Mouse (Mus musculus) T-helper 2 cell (primary cell): Measurements from ENCODE around the gene Dmac2.

Experiments used
- in situ Hi-C: fragments of 300-600 bp; cut with MboI, MseI; formaldehyde crosslinking; loops from one replicate; pipeline ENCODE4 v1.15.1; 2025; ENCODE audit warnings: high pct_unique_total_duplicates

Dmac2 gene

GRCm38 (mm10) chr7:25614831-25615705 is 4.1 kb upstream of the Dmac2 start:
- in situ Hi-C loops: loop anchor here (5.0 kb wide), 1 partner anchor 42 kb away; the partner anchor contains the start of genes Bckdha and Exosc5

- in situ Hi-C loops: no loop called here
Measured at GRCm38 (mm10) chr7:25615706-25616011, 3.6 kb upstream of the Dmac2 start, which contains the start of gene Erich4. Gene Erich4 (minus strand): TSS chr7:25615892.

DNA sequence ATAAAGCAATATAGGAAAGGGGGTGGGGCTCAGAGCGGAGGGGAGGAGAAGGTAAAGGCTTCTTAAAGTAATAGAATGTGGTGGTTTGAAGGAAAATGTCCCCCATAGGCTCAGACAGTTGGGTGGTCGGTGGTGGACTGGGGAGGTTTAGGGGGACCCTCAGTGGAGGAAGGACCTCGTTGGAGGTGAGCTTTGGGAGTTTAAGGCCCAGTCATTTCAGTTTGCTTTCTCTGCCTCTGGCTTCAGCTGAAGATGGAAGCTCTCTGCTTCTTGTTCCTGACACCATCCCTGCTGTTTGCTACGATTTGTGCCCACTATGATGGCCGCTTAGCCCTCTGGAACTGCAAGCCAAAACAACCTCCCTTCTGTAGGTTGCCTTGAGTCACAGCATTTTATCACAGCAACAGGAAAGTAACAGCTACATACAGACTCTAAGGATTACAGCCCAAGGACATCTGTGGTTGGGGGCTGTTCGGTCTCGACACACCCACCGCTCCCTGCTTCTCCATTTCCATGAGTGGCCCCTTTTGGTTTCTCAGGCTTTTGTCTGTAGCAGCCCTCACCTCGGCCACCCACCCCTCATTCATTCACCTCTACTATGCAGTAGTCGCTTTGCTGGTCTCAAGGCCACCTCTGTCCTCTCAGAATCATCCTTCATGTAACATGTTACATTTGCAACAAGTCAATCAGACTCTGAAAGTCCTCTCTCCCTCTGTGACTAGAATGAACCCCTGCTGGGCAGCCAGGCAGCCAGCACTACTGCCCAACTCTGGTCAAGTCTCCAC is 1.6 kb upstream of the Dmac2 start:
- in situ Hi-C loops: no loop called here

DNA sequence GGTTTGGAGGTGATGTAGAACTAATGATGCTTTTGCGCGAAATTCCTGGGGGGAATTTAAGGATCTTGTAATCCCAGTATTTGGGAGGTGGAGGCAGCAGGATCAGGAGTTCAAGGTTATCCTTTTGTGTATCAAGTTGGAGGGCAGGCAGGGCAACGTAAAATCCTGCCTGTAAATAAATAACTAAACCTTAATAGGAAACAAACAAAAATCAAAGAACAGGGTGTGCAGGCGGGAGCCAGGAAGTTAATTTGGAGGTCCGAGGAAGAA is 443 bp downstream of the Dmac2 start:
- in situ Hi-C loops: no loop called here

DNA sequence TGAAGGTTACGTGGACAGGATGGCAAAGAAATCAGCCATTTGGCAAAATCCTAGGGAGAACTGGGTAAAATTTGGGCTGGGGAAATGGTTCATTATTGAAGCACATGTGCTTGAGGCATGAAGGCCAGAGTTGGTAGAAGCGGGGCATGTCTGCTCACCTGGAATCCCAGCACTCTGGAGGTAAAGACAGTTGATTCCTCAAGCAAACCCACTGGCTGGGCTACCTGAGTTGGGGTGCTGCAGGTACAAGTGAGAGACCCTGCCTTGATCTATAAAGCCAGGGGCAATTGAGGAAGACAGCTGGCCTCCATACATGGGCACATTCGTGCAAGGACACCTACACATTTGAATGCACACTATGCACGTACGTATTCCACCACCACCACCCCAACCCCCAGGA is 887 bp downstream of the Dmac2 start:
- in situ Hi-C loops: no loop called here

DNA sequence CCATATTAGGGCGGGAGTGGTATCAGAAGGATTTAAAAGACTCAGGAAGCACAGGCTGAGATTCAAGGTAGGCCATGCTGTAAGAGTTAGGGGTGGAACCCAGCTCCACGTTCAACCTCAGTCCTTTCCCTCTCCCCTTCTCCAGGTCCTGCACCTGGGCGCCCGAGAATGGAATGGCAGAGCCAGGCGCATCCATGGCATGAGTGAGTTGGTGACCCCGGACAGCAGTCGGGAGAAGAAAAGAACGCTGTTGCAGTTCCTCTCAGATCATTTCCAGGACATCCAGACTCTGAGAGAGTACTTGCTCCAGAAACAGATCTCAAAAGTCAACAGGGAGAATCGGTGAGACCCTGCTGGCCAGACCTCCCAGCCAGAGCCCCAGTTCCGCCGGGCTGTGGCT is 1.5 kb downstream of the Dmac2 start:
- in situ Hi-C loops: no loop called here

DNA sequence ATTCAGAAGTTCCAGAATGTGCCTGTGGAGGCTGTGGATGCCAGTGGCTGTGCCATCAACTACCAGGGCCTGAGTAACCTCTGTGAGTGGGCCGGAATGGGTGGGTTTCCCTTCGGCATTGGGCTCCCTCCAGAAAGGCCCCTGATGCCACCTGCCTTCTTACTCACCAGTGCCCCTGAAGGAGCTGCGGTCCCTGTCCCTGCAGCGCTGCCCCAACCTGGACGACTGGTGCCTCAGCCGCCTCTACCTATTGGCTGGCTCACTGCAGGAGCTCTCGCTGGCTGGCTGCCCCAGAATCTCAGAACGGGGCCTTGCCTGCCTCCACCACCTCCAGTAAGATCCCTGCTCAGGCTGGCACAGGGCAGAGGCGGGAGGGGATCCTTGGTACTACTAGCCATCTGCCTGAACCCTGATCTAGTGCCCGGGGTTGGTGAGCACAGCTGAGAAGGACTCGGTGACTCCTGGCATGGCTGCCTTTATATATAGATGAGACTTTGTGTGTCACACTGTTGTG is 4.7 kb downstream of the Dmac2 start:
- in situ Hi-C loops: no loop called here

GRCm38 (mm10) chr7:25624851-25625250 is 5.6 kb downstream of the Dmac2 start:
- in situ Hi-C loops: no loop called here

DNA sequence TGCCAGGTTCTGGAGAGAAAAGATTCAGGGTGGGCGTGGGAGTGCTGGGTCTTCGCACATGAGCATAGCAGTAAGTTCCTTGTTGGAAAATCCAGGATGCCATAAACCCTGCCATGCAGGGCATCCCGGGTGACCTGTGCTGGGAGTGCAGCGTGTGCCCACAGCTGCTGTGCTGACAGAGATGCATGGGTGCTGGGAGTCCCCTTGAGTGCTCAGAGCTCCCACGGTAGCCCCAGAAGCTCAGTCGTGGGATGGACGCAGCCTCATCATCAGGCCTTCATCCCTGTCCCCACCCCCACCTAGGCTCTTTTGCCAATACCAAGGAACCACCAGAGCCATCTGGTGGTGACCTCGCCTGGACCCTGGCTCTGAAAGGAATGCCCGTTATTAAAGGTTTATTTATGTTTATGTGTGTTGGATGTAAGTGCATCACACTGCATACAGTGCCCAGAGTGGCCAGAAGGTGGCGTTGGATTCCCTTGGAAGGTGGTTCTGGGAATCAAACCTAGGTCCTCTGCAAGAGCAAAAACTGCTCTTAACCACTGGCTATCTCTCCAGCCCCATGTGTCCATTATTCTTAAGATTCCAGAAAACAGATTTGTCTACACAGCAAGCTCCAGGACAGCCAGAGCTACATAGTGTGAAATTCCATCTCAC is 6.5 kb downstream of the Dmac2 start:
- in situ Hi-C loops: no loop called here

- in situ Hi-C loops: no loop called here
Measured at GRCm38 (mm10) chr7:25626509-25627430, 7.6 kb downstream of the Dmac2 start, which contains the start of gene B3gnt8. Gene B3gnt8 (plus strand): TSS chr7:25626654.

- in situ Hi-C loops: no loop called here
Measured at GRCm38 (mm10) chr7:25627431-25628322, 8.5 kb downstream of the Dmac2 start.

- in situ Hi-C loops: no loop called here
Measured at GRCm38 (mm10) chr7:25628323-25628620, 9.1 kb downstream of the Dmac2 start.

- in situ Hi-C loops: no loop called here
Measured at GRCm38 (mm10) chr7:25632679-25633078, 13.5 kb downstream of the Dmac2 start.

DNA sequence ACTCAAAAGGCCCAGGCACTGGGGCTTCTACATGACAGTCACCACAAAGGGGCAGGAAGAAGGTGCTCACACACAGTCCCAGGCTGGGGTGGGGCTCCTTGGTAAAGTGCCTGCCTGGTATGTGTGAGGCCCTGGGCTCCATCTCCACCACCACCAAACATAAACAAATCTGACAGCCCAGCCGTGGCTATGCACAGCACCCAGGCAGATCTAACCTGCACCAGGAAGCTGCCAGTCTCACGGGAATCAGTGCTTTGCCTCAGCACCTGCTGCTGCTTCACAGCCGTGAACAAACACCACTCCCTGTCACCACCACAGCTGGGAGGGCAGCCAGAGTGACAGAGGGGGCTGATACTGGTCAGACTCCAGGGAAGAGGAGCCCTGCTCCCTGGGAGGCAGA is 17.2 kb downstream of the Dmac2 start:
- in situ Hi-C loops: no loop called here

- in situ Hi-C loops: no loop called here
Measured at GRCm38 (mm10) chr7:25637099-25637498, 17.9 kb downstream of the Dmac2 start.

DNA sequence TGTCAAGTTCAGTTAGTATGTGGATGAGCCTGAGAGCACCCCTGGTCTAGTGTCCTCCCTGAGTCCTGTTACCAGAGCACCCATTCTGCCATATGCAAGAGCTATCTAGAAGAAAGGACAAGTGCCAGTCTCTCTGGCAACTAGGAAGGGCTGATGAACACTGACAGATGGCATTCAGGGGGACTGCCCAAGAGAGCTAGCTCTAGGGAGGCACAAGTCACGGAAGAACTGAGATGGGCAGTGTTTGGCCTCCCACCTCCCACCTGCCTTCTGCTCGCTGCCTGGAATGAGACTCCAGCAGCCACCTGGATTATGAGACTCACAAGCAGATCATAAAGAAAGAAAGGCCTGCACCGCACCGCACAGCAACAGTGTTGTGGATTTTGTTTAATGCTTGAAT is 20.5 kb downstream of the Dmac2 start:
- in situ Hi-C loops: no loop called here

DNA sequence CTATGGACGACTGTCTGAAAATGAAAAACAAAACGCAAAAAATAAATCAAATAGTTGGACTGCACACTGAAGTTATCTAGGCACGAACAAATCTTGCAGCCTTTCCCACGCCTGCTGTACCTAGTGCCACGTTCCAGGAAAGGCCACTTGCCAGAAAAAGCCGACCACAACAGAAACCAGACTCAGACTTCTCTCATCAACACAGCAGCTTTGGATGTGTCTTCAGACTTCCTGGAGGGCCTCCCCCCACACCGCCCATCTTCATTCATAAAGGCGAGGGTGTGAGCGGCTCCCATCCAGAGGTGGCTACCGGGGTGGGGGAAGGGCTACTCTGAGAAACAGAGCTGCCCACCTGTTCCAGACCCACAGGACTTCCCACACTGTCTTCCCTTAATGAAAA is 24.9 kb downstream of the Dmac2 start:
- in situ Hi-C loops: no loop called here

- in situ Hi-C loops: no loop called here
Measured at GRCm38 (mm10) chr7:25644631-25645030, 25.4 kb downstream of the Dmac2 start.

- in situ Hi-C loops: no loop called here
Measured at GRCm38 (mm10) chr7:25645074-25645473, 25.9 kb downstream of the Dmac2 start.

GRCm38 (mm10) chr7:25647574-25648123 is 28.4 kb downstream of the Dmac2 start:
- in situ Hi-C loops: no loop called here
